Mouse (Mus musculus): ENCODE results near the gene Rps6ka3.

DNA sequence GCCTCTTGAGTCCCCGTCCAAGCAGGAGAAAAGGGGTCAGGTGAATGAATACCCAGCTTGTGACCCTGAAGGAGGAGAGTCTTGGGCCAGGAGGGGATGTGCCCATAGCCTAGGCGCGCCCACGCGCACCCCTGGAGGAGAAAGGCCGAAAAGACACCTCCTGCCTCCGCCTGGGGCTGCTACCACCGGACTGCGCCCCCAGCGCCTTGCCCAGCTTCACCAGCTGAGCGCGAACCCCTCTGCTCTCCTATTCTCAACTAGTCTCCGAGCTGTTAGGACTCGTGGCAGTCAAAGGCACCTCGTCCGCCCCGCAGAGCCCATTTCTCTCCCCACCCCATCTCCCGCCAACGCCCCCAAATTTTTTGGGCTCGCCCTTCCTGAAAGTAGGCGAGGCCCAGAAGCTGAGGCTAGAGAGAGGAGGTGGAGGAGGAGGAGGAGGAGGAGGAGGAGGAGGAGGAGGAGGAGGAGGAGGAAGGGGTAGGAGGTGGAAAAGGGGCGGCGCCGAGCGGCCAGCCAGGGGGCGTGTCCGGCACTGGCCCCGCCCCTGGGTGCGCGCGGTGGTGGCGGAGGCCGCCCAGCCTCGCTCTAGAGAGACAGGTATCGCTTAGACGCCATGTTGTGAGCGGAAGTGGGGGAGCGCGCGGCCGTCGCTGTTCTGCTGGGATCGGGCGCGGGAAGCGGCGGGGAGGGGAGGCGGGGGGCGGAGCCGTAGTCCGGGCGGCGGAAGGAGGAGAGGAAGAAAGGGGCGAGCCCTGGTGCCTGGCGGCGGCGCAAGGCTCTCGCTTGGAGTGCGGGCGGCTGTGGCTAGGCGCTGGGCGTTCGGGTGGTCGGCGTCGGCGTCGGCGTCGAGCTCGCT is 45.2 kb downstream of the Rps6ka3 start:
- TF ChIP-seq CTCF (IDR thresholded peaks at IDR 0.05; ENCODE audit: control insufficient read depth, insufficient read depth, insufficient read length) (peak; percentile 34), MYOD1 (IDR thresholded peaks at IDR 0.05; ENCODE audit: control insufficient read depth, insufficient read length, low read depth) (no peak), MAX (IDR thresholded peaks at IDR 0.05) (no peak), FOSL1 (IDR thresholded peaks at IDR 0.05; ENCODE audit: insufficient read depth, low read length, poor library complexity, severe bottlenecking) (no peak), USF1 (IDR thresholded peaks at IDR 0.05; ENCODE audit: low read depth) (no peak)

Measured in C2C12 (cell line).